Mouse (Mus musculus) left cerebral cortex, postnatal 25 days (tissue): ENCODE measurements around the gene Galnt2. TPM values are rescaled to one million over a fixed set of nuclear protein-coding genes. Genes with fewer than 3 reads are reported as not detected.

Experiments
- DNase-seq, 2 experiments: peaks; one replicate each; pipeline ENCODE4 v3.0.0; 2022; ENCODE audit warnings: low spot score in 2 of 2, mixed read lengths in 1 of 2
- intact Hi-C: fragments of 180-260 bp; cut with DNase I; formaldehyde crosslinking; loops from one replicate; pipeline ENCODE4 v1.15.1; 2025
- total RNA-seq, 2 experiments: library from RNA; stranded (reverse); gene quantifications; 2 replicates each; pipeline ENCODE4 v1.2.3; 2021

The Galnt2 gene
- total RNA-seq, 2 experiments from 2014 or later: 41.0 to 59.6 TPM

GRCm38 (mm10) chr8:124345098-124345497, 113.9 kb downstream of the Galnt2 start:
- DNase-seq: no peak
- intact Hi-C loops: loop anchor here (5.0 to 10.0 kb wide), 3 partner anchors 113 to 423 kb away; partner anchors contain the start of gene Galnt2

GRCm38 (mm10) chr8:124346852-124347523, 115.8 kb downstream of the Galnt2 start:
- peak; percentile 49 to 58 for DNase-seq
- intact Hi-C loops: loop anchor here (5.0 to 10.0 kb wide), 3 partner anchors 115 to 425 kb away; partner anchors contain the start of gene Galnt2

DNA sequence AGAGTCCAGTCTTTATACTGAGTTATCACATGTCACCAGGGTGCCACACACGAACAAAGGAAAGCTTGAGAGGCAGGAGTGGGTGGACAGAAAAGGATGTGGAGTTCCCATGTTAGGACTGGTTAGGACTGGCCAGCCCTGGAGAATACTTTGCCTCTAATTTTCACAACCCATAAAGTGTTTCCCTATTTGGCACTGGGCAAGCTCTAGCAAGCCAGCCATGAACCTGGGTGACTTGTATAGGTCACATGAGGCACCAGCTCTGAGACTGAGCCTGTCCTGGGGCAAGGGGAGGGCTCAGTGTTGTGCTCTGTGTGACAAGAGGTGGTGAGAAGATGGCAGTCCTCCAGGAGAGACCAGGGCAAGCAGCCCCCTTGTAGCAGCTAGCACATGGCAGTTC, 116.9 kb downstream of the Galnt2 start:
- intact Hi-C loops: loop anchor here (5.0 to 10.0 kb wide), 3 partner anchors 116 to 426 kb away; partner anchors contain the start of gene Galnt2
- no peak for DNase-seq

- intact Hi-C loops: loop anchor here (1.0 to 10.0 kb wide), 4 partner anchors 117 to 427 kb away; partner anchors contain the start of gene Galnt2
- DNase-seq: peak; percentile 86 to 87
These were observed 118.5 kb downstream of the Galnt2 start for GRCm38 (mm10) chr8:124349663-124350062.

GRCm38 (mm10) chr8:124351636-124352035, 120.4 kb downstream of the Galnt2 start:
- no peak for DNase-seq
- intact Hi-C loops: no loop called here

GRCm38 (mm10) chr8:124360911-124361310, 129.7 kb downstream of the Galnt2 start:
- DNase-seq: no peak
- intact Hi-C loops: no loop called here

- no peak for DNase-seq
- intact Hi-C loops: no loop called here
These were observed 130.7 kb downstream of the Galnt2 start for GRCm38 (mm10) chr8:124361773-124362427.

- no peak for DNase-seq
- intact Hi-C loops: no loop called here
These were observed 131.4 kb downstream of the Galnt2 start for GRCm38 (mm10) chr8:124362589-124362988.

- intact Hi-C loops: no loop called here
- no peak for DNase-seq
These were observed 132.1 kb downstream of the Galnt2 start for GRCm38 (mm10) chr8:124363337-124363736.

GRCm38 (mm10) chr8:124368213-124368612, 137.0 kb downstream of the Galnt2 start:
- DNase-seq: peak; percentile 72 to 76
- intact Hi-C loops: no loop called here

GRCm38 (mm10) chr8:124370422-124371183, 139.4 kb downstream of the Galnt2 start:
- intact Hi-C loops: no loop called here
- no peak for DNase-seq

- no peak for DNase-seq
These were observed 140.4 kb downstream of the Galnt2 start for GRCm38 (mm10) chr8:124371410-124372123.

GRCm38 (mm10) chr8:124373753-124374152, 142.6 kb downstream of the Galnt2 start:
- DNase-seq: no peak
- intact Hi-C loops: no loop called here

More at GRCm38 (mm10) chr8:124371410-124372123, 140.4 kb downstream of the Galnt2 start:
- intact Hi-C loops: no loop called here

DNA sequence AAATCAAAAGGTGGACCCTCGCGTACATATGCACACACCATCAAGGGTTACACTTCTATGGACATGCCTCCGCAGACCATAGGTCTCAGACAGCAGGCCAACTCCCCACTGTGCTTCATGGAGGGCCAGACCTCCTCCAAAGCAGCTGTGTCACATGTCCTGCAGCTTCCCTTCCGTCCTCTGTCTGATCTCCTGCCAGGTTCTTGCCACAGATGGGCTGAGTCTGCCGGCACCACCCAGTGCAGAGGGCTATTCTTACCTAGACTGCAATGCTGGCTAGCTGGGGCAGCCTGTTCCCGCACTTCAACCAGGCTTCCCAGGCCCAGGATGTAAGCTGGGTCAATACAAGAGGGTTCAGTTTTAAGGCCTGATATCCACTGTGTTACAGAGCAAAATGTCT, 144.0 kb downstream of the Galnt2 start:
- peak in 1 of 2 experiments; percentile 52 for DNase-seq
- intact Hi-C loops: no loop called here

DNA sequence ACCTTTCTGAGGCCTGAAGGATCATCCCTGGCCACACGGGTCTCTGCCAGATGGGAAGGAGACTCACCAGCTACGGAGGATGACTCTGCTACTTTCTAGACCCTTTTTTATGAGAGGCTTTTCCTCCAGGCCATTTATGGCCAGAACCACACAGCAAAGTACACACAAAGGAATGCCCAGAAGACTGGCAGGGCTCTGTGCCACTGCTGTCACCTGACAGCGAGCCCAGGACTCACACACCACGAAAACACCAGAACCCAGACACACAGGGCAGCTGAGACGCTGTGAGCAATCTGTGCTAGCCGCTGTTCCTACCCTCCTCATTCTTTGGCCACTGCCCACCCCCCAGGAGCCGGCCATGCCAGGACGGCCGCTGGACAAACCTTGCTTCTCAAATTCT, 144.5 kb downstream of the Galnt2 start:
- intact Hi-C loops: no loop called here
- DNase-seq: no peak

GRCm38 (mm10) chr8:124376406-124376805, 145.2 kb downstream of the Galnt2 start:
- no peak for DNase-seq
- intact Hi-C loops: no loop called here

GRCm38 (mm10) chr8:124379289-124379688, 148.1 kb downstream of the Galnt2 start:
- intact Hi-C loops: no loop called here

GRCm38 (mm10) chr8:124382235-124382634, 151.0 kb downstream of the Galnt2 start:
- intact Hi-C loops: no loop called here
- DNase-seq: no peak

More at GRCm38 (mm10) chr8:124379289-124379688, 148.1 kb downstream of the Galnt2 start:
- no peak for DNase-seq

GRCm38 (mm10) chr8:124384336-124384735, 153.1 kb downstream of the Galnt2 start:
- intact Hi-C loops: no loop called here
- DNase-seq: peak in 1 of 2 experiments; percentile 61
